In genomic region chr17:31870931-31871421, GRCm38 (mm10) we compare ENCODE assay signal across 8 mouse cellular contexts. TPM values are rescaled to one million over a fixed set of nuclear protein-coding genes. Genes with fewer than 3 reads are reported as not detected.
DNase-seq lines count a peak whose midpoint lies in the region; ATAC-seq lines count a peak whose summit lies in the region.

No protein-coding gene starts in this region.

- no peak for DNase-seq in lung, postnatal 36 days
- DNase-seq in ZHBTc4 (ENCODE audit: low read depth, low spot score) = peak; percentile 94
- DNase-seq in layer of hippocampus, adult 18-20 months (ENCODE audit: low spot score in 2 of 2) = no peak
- DNase-seq in right cerebral cortex, adult 2 months (ENCODE audit: low spot score in 2 of 2) = no peak
- no peak for DNase-seq in ovary, postnatal 10 days (ENCODE audit: low spot score)

- no peak overlapping the region for H3K4me3 ChIP-seq in lung, embryonic 16.5 days (ENCODE audit: low read length)

- peak; percentile 62 for ATAC-seq in lung, embryonic 16.5 days (ENCODE audit: low read depth)
- peak; percentile 79 for ATAC-seq in granulocyte monocyte progenitor cell, adult 5-6 weeks (replicated peaks; ENCODE audit: poor library complexity, severe bottlenecking)
- peak; percentile 77 for ATAC-seq in megakaryocyte progenitor cell, adult 5-6 weeks (replicated peaks; ENCODE audit: poor library complexity)

- no peaks in the 10 kb centered on the region for H3K9me3 ChIP-seq in lung, embryonic 16.5 days (ENCODE audit: control insufficient read depth, low read length)

- 0 out of 2 replicates have a peak overlapping the region, but pooled peaks have one; percentile 17 for H3K4me2 ChIP-seq in lung, embryonic 16.5 days (ENCODE audit: low read depth, low read length)

- H3K27ac ChIP-seq in lung, embryonic 16.5 days (ENCODE audit: low read length) = no peak overlapping the region

- WGBS in lung, embryonic 16.5 days = 16% methylated on average over 13 of the region's 13 CpGs

- no peaks in the 10 kb centered on the region for H3K27me3 ChIP-seq in lung, embryonic 16.5 days (ENCODE audit: control insufficient read depth, insufficient read depth, low read depth, low read length)

- H3K36me3 ChIP-seq in lung, embryonic 16.5 days (ENCODE audit: control insufficient read depth, insufficient read depth, low read length) = no peaks in the 10 kb centered on the region

- peaks cover 31% of the 10 kb centered on the region for H3K4me1 ChIP-seq in lung, embryonic 16.5 days (replicated peaks; ENCODE audit: control insufficient read depth, insufficient read depth, low read length)

- H3K9ac ChIP-seq in lung, embryonic 16.5 days (ENCODE audit: low read length) = peak overlapping the region; percentile 6; the same call in 1 of the 2 replicates

RNA-seq across cellular contexts. Expression of gene Sik1, which starts 15.4 kb away (rescaled TPM):
- 32.7 and 33.0 TPM in 2 replicates for polyA plus RNA-seq in lung, embryonic 16.5 days (2015; fragmentation: Nextera tagmentation; extraction: Ambion mirVana)
- 9.1 and 12.1 TPM in 2 replicates for total RNA-seq in granulocyte monocyte progenitor cell, adult 5-6 weeks (2014; fragmentation: Nextera tagmentation)
- total RNA-seq in granulocyte monocyte progenitor cell, adult 5-6 weeks (2017) = 9.2 and 10.8 TPM in 2 replicates
- 10.9 and 13.8 TPM in 2 replicates for total RNA-seq in megakaryocyte progenitor cell, adult 5-6 weeks (2015)
- total RNA-seq in megakaryocyte progenitor cell, adult 5-6 weeks (2017) = 11.5 and 15.1 TPM in 2 replicates
- total RNA-seq in layer of hippocampus, adult 18-20 months (2021) = 10 to 100 TPM; 17.0 to 20.1 TPM
